Mouse (Mus musculus): ENCODE results near the gene Ube2f. TPM values are rescaled to one million over a fixed set of nuclear protein-coding genes. Genes with fewer than 3 reads are reported as not detected.

Gene Ube2f
- polyA plus RNA-seq, 1 experiment from 2014 or later = 70.5 TPM

DNA sequence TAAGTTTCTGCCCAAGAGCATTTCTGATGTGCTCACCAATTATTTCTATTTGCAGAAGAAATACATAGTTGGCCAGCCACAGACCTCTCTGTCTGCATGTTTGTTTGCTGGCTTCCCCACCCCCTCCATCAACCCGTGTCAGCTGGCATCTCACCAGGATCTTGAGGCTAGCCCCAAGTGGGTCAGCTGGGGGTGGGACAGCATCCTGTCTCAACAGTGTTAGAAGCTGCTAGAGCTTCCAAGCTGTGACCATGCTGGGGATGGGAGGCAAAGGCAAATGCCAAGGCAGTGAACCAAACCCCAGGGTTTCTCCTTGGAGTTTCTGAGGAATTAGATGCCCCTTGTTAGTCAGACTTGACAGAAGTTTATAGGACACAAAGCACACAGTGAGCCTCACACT, 34.1 kb upstream of the Ube2f start:
- Histone ChIP-seq H3K9ac (replicated peaks) (no peak overlapping the region), H3K36me3 (no peaks in the 10 kb centered on the region), H3K4me3 (replicated peaks) (no peak overlapping the region), H3K4me1 (replicated peaks) (no peaks in the 10 kb centered on the region), H3K9me3 (no peaks in the 10 kb centered on the region), H3K4me2 (replicated peaks) (no peak overlapping the region), H3K27ac (no peak overlapping the region), H3K27me3 (no peaks in the 10 kb centered on the region)
- ATAC-seq = no peak
- 65% methylated on average over 1 of the region's 1 CpGs for WGBS

DNA sequence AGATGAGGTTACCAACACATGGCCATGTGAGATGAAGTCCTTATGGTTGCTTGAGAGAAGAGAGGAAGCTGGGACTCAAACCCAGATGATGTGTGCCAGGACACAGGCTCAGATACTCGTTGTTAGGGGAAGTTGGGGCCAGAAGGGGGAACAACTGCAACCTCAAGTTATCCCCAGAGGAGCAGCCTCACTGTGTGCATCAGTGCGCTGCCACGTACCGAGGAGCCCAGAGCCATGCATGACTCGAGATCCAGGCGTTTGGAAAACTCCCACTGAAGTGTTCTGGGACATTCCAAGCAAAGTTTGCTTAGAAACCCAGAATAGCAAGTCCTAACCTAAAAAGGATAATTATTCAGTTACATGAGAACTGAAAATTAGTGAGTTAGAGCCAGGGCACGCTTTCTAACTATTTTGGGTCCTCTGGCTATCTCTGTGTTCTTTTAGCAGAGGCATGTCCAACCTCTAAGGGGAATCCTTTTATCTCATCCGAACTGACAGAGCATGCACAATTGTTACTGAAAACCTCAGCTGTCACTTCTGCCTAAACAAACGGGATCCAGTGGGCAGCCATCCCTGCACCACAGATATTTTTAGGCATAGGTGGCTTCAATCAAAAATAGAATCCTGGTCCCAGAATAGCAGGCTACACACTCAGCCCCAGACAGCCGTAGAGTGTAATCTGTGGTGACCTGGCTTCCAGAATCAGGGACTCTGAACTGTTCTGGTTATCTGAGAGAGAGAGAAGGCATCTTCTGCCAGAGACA, 33.4 kb upstream of the Ube2f start:
- 66% methylated on average over 10 of the region's 10 CpGs for WGBS
- no peak overlapping the region for H3K4me2 ChIP-seq (replicated peaks)
- H3K27ac ChIP-seq = no peak overlapping the region
- no peaks in the 10 kb centered on the region for H3K4me1 ChIP-seq (replicated peaks)
- no peaks in the 10 kb centered on the region for H3K9me3 ChIP-seq
- H3K27me3 ChIP-seq = no peaks in the 10 kb centered on the region
- no peak overlapping the region for H3K9ac ChIP-seq (replicated peaks)
- H3K4me3 ChIP-seq (replicated peaks) = no peak overlapping the region
- ATAC-seq = no peak
- no peaks in the 10 kb centered on the region for H3K36me3 ChIP-seq

DNA sequence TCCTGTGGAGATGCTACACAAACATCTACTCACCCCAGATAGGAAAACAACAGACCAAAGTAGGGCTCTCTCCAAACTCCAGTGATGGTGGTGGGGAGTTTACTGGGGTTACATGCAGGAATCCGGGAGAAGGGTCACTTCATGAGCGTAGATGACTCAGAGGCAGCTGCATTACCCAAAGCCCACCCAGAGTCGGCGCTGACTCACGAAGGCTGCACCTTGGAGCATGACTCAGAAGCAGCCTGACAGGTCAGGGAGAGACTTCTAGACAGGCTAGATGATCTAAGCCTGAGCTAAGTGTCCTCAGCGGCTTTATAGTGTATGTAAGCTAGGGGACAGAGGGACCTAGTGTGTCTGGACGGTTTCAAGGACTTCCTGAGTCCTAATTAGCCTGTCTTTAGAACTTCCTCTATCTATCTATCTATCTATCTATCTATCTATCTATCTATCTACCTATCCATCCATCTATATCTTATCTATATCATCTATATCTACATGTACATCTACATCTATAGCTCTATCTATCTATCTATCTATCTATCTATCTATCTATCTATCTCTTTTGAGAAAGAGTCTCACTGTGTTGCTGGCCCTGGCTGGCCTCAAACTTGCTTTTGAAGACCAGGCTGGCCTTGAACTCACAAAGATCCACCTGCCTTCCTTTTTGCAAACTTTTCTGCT, 30.3 kb upstream of the Ube2f start:
- ATAC-seq = no peak
- Histone ChIP-seq H3K27ac (no peak overlapping the region), H3K36me3 (no peaks in the 10 kb centered on the region), H3K27me3 (no peaks in the 10 kb centered on the region), H3K9ac (replicated peaks) (no peak overlapping the region), H3K4me1 (replicated peaks) (no peaks in the 10 kb centered on the region), H3K9me3 (no peaks in the 10 kb centered on the region), H3K4me2 (replicated peaks) (no peak overlapping the region), H3K4me3 (replicated peaks) (no peak overlapping the region)
- 87% methylated on average over 7 of the region's 7 CpGs for WGBS

DNA sequence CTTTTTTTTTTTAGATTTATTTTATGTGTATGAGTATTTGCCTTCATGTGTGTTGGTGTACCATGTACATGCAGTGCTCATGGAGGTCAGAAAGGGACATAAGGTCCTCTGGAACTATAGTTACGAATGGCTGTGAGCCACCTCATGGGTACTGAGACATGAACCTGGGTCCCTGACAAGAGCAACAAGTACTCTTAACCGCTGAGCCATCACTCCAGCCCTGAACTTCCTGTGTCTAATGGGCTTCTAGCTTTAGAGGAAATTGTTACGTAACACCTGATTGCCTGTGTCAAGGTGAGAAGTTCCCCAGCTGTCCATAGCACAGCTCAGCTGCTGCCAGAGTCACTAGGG, 29.8 kb upstream of the Ube2f start:
- no peaks in the 10 kb centered on the region for H3K9me3 ChIP-seq
- H3K27ac ChIP-seq = no peak overlapping the region
- no peaks in the 10 kb centered on the region for H3K27me3 ChIP-seq
- no peak overlapping the region for H3K4me2 ChIP-seq (replicated peaks)
- ATAC-seq = no peak
- WGBS = 92% methylated on average over 3 of the region's 3 CpGs
- H3K4me3 ChIP-seq (replicated peaks) = no peak overlapping the region
- H3K36me3 ChIP-seq = no peaks in the 10 kb centered on the region
- H3K9ac ChIP-seq (replicated peaks) = no peak overlapping the region
- H3K4me1 ChIP-seq (replicated peaks) = no peaks in the 10 kb centered on the region

DNA sequence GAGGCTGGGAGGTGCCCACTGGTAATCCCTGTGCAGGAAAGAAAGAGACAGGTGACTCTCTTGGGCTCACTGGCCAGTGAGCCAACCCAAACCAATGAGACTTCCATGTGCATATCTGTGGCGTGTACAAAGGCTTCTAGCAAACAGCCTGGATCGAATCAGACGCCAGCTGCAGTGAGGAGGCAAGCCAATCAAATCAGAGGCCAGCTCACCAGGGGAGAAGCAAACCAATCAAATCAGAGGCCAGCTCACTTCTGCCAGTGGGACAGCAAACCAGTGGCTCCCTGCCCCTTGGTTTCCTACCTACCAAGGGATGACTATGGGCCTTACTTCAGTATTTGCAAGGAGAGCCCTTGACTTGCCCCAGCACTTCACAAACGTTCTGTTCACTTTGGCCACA, 23.5 kb upstream of the Ube2f start:
- WGBS = 67% methylated on average over 4 of the region's 4 CpGs
- ATAC-seq = no peak
- no peak overlapping the region for H3K9ac ChIP-seq (replicated peaks)
- no peak overlapping the region for H3K4me3 ChIP-seq (replicated peaks)
- no peaks in the 10 kb centered on the region for H3K27me3 ChIP-seq
- no peaks in the 10 kb centered on the region for H3K9me3 ChIP-seq
- no peaks in the 10 kb centered on the region for H3K36me3 ChIP-seq
- H3K4me2 ChIP-seq (replicated peaks) = no peak overlapping the region
- no peak overlapping the region for H3K27ac ChIP-seq
- H3K4me1 ChIP-seq (replicated peaks) = no peaks in the 10 kb centered on the region

DNA sequence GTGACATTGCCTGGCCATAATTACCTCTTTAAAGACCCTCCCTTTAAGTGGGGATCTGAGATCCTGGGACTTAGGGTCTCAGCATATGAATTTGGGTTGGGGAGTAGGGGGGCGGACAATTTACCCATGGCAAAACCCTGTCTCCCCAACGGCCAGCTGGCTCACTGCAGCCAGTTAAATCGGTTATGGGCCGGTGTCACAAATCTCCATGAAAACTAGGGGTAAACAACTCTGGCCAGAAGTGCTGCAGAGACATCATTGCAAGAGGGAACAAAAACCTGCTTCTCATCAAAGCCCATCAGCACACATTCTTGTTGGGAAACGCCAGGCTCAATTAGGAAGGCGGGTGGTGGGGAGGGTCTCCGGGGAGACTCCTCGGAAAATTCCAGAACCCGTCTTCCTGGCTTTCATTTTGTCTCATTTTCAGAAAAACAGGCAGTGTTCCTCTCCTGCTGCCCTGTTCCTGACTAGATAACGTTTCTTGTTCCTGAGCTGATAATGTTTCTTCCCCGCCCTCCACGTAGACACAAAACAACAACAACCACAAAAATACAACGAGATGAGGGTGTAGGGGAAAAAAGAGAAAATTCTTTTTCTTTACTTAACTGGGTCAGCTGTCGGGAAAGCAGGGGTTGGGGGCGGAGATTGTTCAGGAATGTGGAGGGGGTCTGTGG, 22.6 kb upstream of the Ube2f start:
- no peaks in the 10 kb centered on the region for H3K27me3 ChIP-seq
- ATAC-seq = no peak
- no peaks in the 10 kb centered on the region for H3K4me1 ChIP-seq (replicated peaks)
- no peaks in the 10 kb centered on the region for H3K36me3 ChIP-seq
- no peak overlapping the region for H3K9ac ChIP-seq (replicated peaks)
- H3K27ac ChIP-seq = no peak overlapping the region
- 78% methylated on average over 15 of the region's 15 CpGs for WGBS
- no peak overlapping the region for H3K4me3 ChIP-seq (replicated peaks)
- no peaks in the 10 kb centered on the region for H3K9me3 ChIP-seq
- no peak overlapping the region for H3K4me2 ChIP-seq (replicated peaks)

DNA sequence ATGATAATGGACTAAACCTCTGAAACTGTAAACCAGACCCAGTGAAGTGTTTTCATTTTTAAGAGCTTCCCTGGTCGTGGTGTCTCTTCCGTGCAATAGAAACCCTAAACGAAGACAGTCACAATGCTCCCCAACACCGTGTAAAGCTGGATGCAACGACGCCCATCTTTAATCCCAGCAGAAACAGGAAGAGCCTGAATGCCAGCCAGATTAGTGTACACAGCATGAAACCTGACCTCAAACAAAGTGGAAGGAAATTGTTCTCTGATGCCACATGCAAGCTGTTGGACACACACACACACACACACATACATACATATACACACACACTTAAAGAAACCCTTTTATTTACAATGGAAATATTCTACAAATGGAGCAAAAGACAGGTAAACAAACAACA, 19.0 kb upstream of the Ube2f start:
- ATAC-seq = no peak
- H3K36me3 ChIP-seq = no peaks in the 10 kb centered on the region
- no peaks in the 10 kb centered on the region for H3K9me3 ChIP-seq
- no peak overlapping the region for H3K4me2 ChIP-seq (replicated peaks)
- H3K4me3 ChIP-seq (replicated peaks) = no peak overlapping the region
- 59% methylated on average over 6 of the region's 6 CpGs for WGBS
- no peaks in the 10 kb centered on the region for H3K4me1 ChIP-seq (replicated peaks)
- H3K27ac ChIP-seq = no peak overlapping the region
- H3K9ac ChIP-seq (replicated peaks) = no peak overlapping the region
- no peaks in the 10 kb centered on the region for H3K27me3 ChIP-seq

DNA sequence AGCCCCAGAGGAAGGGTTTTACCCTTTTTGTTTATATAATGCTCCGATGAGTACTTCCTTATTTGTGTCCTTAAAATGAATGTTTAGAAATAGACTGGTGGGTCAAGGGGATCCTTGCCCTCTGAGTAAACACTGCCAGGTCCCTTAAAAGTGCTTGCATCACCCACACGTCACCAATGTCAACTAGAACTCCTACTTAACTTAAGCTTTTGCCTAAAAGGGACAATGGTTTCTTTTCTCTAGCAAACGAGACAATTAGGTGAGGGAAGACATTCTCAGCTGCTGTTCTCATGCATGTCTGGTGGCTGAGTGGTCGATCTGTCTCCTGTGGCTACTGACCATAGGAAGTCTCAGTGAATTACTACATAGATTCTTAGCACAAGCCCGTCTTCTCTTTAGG, 18.2 kb upstream of the Ube2f start:
- no peaks in the 10 kb centered on the region for H3K27me3 ChIP-seq
- ATAC-seq = no peak
- no peak overlapping the region for H3K4me2 ChIP-seq (replicated peaks)
- no peak overlapping the region for H3K9ac ChIP-seq (replicated peaks)
- no peak overlapping the region for H3K4me3 ChIP-seq (replicated peaks)
- no peaks in the 10 kb centered on the region for H3K36me3 ChIP-seq
- WGBS = 60% methylated on average over 5 of the region's 5 CpGs
- H3K27ac ChIP-seq = no peak overlapping the region
- H3K4me1 ChIP-seq (replicated peaks) = no peaks in the 10 kb centered on the region
- no peaks in the 10 kb centered on the region for H3K9me3 ChIP-seq

DNA sequence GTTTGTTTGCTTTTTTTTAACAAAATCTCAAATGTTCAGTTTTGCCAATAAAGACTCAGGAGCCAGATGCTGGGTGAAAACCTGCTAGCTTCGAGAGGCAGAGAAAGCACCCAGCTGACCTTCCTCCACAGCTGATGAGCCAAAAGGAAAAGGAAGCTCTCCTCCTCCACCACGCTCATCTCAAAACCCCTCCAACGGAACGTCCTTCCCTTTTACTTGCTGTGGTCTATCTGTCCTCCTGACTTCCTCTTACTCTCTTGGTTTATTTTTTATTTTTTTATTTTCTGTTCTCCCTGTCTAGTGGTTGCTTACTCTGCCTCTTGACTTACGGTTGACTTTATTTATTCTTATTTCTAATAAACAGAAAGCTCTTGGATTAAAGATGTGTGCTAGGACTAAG, 14.7 kb upstream of the Ube2f start:
- Histone ChIP-seq H3K4me3 (replicated peaks) (no peak overlapping the region), H3K4me1 (replicated peaks) (no peaks in the 10 kb centered on the region), H3K9me3 (no peaks in the 10 kb centered on the region), H3K27ac (no peak overlapping the region), H3K27me3 (no peaks in the 10 kb centered on the region), H3K4me2 (replicated peaks) (no peak overlapping the region), H3K36me3 (no peaks in the 10 kb centered on the region), H3K9ac (replicated peaks) (no peak overlapping the region)
- no peak for ATAC-seq
- WGBS = 78% methylated on average over 5 of the region's 5 CpGs

DNA sequence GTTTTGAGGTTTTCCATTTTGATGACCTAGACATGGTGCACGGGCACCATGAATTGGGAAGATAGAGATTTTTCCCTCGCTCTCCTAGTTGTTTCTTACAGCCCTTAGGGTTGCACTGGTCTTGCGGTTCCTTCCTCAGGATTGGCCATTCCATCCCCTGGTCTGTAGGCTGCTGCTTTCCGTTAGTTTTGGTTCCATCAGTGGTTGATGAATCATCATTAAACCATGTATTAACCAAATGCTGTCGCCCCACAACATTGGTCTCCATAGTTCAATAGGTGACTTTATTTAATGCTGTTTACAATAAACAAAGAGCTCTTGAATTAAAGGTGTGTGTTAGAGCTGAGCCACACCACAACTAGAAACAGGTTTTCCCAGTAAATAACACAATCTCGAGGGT, 12.4 kb upstream of the Ube2f start:
- Histone ChIP-seq H3K36me3 (no peaks in the 10 kb centered on the region), H3K27me3 (no peaks in the 10 kb centered on the region), H3K4me1 (replicated peaks) (no peaks in the 10 kb centered on the region), H3K4me3 (replicated peaks) (no peak overlapping the region), H3K9me3 (no peaks in the 10 kb centered on the region), H3K9ac (replicated peaks) (no peak overlapping the region), H3K27ac (no peak overlapping the region), H3K4me2 (replicated peaks) (no peak overlapping the region)
- 80% methylated on average over 6 of the region's 6 CpGs for WGBS
- ATAC-seq = no peak

DNA sequence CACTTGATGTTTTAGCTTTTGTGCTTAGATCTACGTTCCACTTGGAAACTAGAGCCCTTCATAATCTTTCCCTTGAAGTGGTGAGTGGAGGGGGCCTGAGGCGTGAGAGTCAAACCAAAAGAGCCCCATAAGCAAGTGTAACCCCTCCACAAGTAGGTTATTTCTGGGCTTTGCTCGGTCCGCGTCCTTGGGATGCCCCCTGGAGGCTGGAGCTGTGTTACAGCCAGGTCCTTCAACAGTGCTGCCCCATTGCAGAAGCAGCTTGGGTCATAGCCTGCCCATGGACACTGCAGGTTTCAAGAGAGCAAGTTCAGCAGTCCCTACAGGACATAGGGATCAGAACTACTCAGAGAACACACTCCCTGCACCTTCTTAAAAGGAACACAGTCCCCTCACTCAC, 11.0 kb upstream of the Ube2f start:
- Histone ChIP-seq H3K36me3 (no peaks in the 10 kb centered on the region), H3K4me3 (replicated peaks) (no peak overlapping the region), H3K4me1 (replicated peaks) (no peaks in the 10 kb centered on the region), H3K27me3 (no peaks in the 10 kb centered on the region), H3K9me3 (no peaks in the 10 kb centered on the region), H3K9ac (replicated peaks) (no peak overlapping the region), H3K4me2 (replicated peaks) (no peak overlapping the region), H3K27ac (no peak overlapping the region)
- ATAC-seq = no peak
- WGBS = 16% methylated on average over 5 of the region's 5 CpGs

DNA sequence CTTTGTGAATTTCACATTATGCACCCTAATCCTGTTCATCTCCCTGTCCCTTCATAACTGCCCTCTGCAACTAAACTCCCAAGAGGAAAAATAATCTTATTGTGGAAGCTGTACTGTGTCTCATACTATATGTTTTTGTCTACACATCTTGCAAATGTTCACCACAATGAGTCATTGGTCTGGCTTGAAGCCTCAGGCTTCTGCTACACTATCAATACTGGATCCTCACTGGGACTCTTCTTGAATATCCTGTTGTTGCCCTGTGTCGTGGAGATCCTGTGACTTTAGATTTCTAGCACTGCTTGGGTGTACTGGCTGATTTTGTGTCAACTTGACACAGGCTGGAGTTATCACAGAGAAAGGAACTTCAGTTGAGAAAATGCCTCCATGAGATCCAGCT, 10.3 kb upstream of the Ube2f start:
- H3K9ac ChIP-seq (replicated peaks) = no peak overlapping the region
- H3K4me2 ChIP-seq (replicated peaks) = no peak overlapping the region
- no peak overlapping the region for H3K4me3 ChIP-seq (replicated peaks)
- H3K4me1 ChIP-seq (replicated peaks) = no peaks in the 10 kb centered on the region
- ATAC-seq = no peak
- H3K27me3 ChIP-seq = no peaks in the 10 kb centered on the region
- H3K27ac ChIP-seq = no peak overlapping the region
- WGBS = 78% methylated on average over 1 of the region's 1 CpGs
- H3K9me3 ChIP-seq = no peaks in the 10 kb centered on the region
- no peaks in the 10 kb centered on the region for H3K36me3 ChIP-seq
